Mouse (Mus musculus) myocyte (in vitro differentiated cells): ENCODE measurements around the gene 4930579F01Rik. TPM values are rescaled to one million over a fixed set of nuclear protein-coding genes. Genes with fewer than 3 reads are reported as not detected.
"Not testable (repeated sequence)": the region's sequence is repeated elsewhere in the genome, so short reads cannot be mapped to it uniquely, and the experiment has no call there.

Source experiments
- H3K27me3 ChIP-seq: one replicate; pipeline ENCODE4 v1.6.1; 2011; ENCODE audit not compliant: control insufficient read depth, insufficient read depth, insufficient read length
- H3K36me3 ChIP-seq: one replicate; pipeline ENCODE4 v1.6.1; 2011; ENCODE audit not compliant: control insufficient read depth, insufficient read depth
- H3K4me2 ChIP-seq: one replicate; pipeline ENCODE4 v1.6.1; 2011; ENCODE audit warnings: low read depth, control low read depth
- H3K4me3 ChIP-seq: one replicate; pipeline ENCODE4 v1.5.1; 2011; ENCODE audit warnings: mild to moderate bottlenecking, control low read depth, moderate library complexity
- H3K79me2 ChIP-seq: one replicate; pipeline ENCODE4 v1.6.1; 2011; ENCODE audit not compliant: control insufficient read depth, insufficient read depth
- H3ac ChIP-seq: one replicate; pipeline ENCODE4 v1.6.1; 2011; ENCODE audit not compliant: control insufficient read depth, insufficient read length
- CEBPB ChIP-seq: IDR thresholded peaks from 2 replicates; pipeline ENCODE4 v1.6.1; 2011; ENCODE audit warnings: mild to moderate bottlenecking, moderate library complexity; ENCODE audit not compliant: poor library complexity, insufficient read depth, severe bottlenecking
- E2F4 ChIP-seq: IDR thresholded peaks from one replicate; pipeline ENCODE4 v1.6.1; 2011; ENCODE audit warnings: mild to moderate bottlenecking, control low read depth, moderate library complexity; ENCODE audit not compliant: insufficient read depth
- MAX ChIP-seq: IDR thresholded peaks from one replicate; pipeline ENCODE4 v1.6.1; 2011; ENCODE audit warnings: low read depth, mild to moderate bottlenecking, control low read depth
- MYOD1 ChIP-seq, 3 experiments: IDR thresholded peaks; one replicate each; pipeline ENCODE4 v1.6.1; 2011; ENCODE audit warnings: control low read depth in 2 of 3, low read depth in 2 of 3, mild to moderate bottlenecking in 2 of 3, moderate library complexity in 1 of 3; ENCODE audit not compliant: insufficient read length in 2 of 3, control insufficient read depth in 1 of 3
- MYOG ChIP-seq, 3 experiments: IDR thresholded peaks; one replicate each; pipeline ENCODE4 v1.6.1; 2011; ENCODE audit warnings: control low read depth in 2 of 3, low read depth in 2 of 3, mild to moderate bottlenecking in 2 of 3; ENCODE audit not compliant: insufficient read length in 2 of 3, control insufficient read depth in 1 of 3, insufficient read depth in 1 of 3
- POLR2A ChIP-seq: IDR thresholded peaks from one replicate; pipeline ENCODE4 v1.6.1; 2011; ENCODE audit warnings: low read depth, mild to moderate bottlenecking, control low read depth, moderate library complexity; ENCODE audit not compliant: insufficient read length
- POLR2AphosphoS2 ChIP-seq: IDR thresholded peaks from one replicate; pipeline ENCODE4 v1.6.1; 2011; ENCODE audit warnings: low read depth, control low read depth; ENCODE audit not compliant: insufficient read length
- REST ChIP-seq: IDR thresholded peaks from one replicate; pipeline ENCODE4 v1.6.1; 2011; ENCODE audit warnings: mild to moderate bottlenecking, control low read depth, moderate library complexity; ENCODE audit not compliant: insufficient read depth, insufficient read length
- SRF ChIP-seq: IDR thresholded peaks from one replicate; pipeline ENCODE4 v1.6.1; 2011; ENCODE audit warnings: low read depth; ENCODE audit not compliant: control insufficient read depth, insufficient read length
- TCF12 ChIP-seq: IDR thresholded peaks from one replicate; pipeline ENCODE4 v1.6.1; 2011; ENCODE audit warnings: mild to moderate bottlenecking, control low read depth; ENCODE audit not compliant: poor library complexity, insufficient read depth, severe bottlenecking
- TCF3 ChIP-seq: IDR thresholded peaks from one replicate; pipeline ENCODE4 v1.6.1; 2011; ENCODE audit warnings: low read depth, control low read depth; ENCODE audit not compliant: insufficient read length
- USF1 ChIP-seq: IDR thresholded peaks from one replicate; pipeline ENCODE4 v1.6.1; 2011; ENCODE audit warnings: low read depth, mild to moderate bottlenecking, control low read depth, moderate library complexity
- polyA plus RNA-seq: library from polyadenylated mRNA; unstranded; fragments of >200 nt; fragmentation: generic; extraction: Trizol; gene quantifications from one replicate; pipeline ENCODE4 v1.2.1, GENCODE M21; 2012; ENCODE audit warnings: missing spikeins

Gene 4930579F01Rik
- polyA plus RNA-seq, 1 experiment = not detected

DNA sequence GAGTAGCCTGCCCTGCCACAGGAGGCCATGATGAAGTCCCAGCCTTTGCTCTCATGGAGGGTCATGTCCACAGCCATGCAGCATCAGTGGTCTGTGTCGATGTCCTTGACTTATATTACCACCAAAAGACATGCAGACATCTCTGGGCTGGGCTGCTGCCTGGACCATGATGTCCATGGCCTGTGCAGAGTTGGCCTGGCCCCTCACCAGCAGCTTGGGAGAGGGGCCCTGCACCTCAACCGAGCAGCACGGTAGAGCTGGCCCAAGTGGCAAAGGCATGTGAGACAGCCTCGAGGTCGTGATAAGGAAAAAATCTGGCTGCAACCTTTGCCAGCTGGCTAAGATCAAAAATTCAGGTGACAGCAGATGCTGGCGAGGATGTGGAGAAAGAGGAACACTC, 54.0 kb downstream of the 4930579F01Rik start:
- TF ChIP-seq TCF12 (no peak), POLR2AphosphoS2 (no peak), MAX (no peak)
- no peaks in the 10 kb centered on the region for H3K27me3 ChIP-seq
- H3K4me3 ChIP-seq = no peak overlapping the region
- H3K79me2 ChIP-seq = no peaks in the 10 kb centered on the region
- no peak overlapping the region for H3K4me2 ChIP-seq
- no peak overlapping the region for H3ac ChIP-seq
- no peaks in the 10 kb centered on the region for H3K36me3 ChIP-seq

DNA sequence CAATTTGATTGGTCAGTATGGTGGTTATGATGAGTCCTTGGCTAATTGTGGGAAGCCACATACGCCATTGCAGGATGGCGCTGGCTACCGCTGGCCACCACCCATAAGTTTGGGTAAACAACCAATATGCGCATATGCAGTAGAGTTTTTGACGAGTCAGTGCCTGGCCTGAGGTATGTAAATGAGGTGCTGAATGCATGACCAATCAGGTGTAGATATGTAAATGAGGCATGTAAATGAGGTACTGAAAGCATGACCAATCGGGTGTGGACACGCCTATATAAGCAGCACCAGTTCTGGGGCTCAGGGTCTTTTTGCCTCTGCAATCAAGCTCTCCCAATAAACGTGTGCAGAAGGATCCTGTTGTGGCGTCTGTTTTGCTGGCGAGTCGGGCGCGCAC, 55.5 kb downstream of the 4930579F01Rik start:
- not testable (repeated sequence) for H3K79me2 ChIP-seq, H3K27me3 ChIP-seq, H3K4me3 ChIP-seq, H3K36me3 ChIP-seq, H3K4me2 ChIP-seq, H3ac ChIP-seq

DNA sequence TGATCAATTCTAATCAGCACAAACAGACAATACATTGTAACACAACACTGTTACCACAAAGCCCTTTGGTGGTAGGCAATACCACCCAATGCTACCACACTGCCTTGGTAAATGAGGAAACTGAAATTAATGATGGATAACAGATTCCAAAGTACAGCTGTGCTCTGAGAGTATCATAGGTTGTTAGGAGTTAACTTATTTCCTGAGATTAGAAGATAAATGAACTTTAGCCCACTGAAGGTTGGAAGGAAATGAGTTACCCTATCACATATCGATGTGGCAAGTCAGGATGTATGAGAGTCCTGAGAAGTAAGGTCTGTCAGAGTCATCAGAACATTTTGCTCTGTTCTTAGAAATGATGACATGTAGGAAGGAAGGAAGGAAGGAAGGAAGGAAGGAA, 59.1 kb downstream of the 4930579F01Rik start:
- Histone ChIP-seq H3K79me2 (no peaks in the 10 kb centered on the region), H3K4me2 (no peak overlapping the region), H3K4me3 (no peak overlapping the region), H3K36me3 (no peaks in the 10 kb centered on the region), H3K27me3 (no peaks in the 10 kb centered on the region), H3ac (no peak overlapping the region)
- TF ChIP-seq POLR2A = no peak
- no peak for TF ChIP-seq POLR2AphosphoS2
- no peak for TF ChIP-seq CEBPB
- TF ChIP-seq TCF3 = no peak
- TF ChIP-seq USF1 = no peak
- TF ChIP-seq MYOG (IDR thresholded peaks at IDR 0.05; ENCODE audit: control insufficient read depth in 1 of 3, insufficient read depth in 1 of 3, insufficient read length in 2 of 3, low read depth in 2 of 3) = no peak
- TF ChIP-seq E2F4 = no peak
- no peak for TF ChIP-seq REST
- no peak for TF ChIP-seq MYOD1 (IDR thresholded peaks at IDR 0.05; ENCODE audit: control insufficient read depth in 1 of 3, insufficient read length in 2 of 3, low read depth in 2 of 3)
- no peak for TF ChIP-seq TCF12
- no peak for TF ChIP-seq MAX

DNA sequence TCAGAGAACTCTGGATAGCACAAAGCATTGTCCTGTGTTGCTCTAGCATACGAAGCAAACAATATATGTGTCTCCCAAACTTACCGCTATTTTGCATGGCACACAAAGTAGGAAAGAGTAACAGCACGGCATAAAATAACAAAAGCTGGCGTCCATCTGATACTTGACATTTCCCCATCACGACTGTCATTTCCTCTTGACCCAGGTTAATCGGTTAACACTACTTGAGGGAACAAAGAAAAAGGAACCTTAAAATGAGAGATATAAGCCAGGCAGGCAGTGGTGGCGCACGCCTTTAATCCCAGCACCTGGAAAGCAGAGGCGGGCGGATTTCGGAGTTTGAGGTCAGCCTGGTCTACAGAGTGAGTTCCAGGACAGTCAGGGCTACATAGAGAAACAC, 59.7 kb downstream of the 4930579F01Rik start:
- Histone ChIP-seq H3K4me3 (no peak overlapping the region), H3ac (no peak overlapping the region), H3K36me3 (no peaks in the 10 kb centered on the region), H3K4me2 (no peak overlapping the region), H3K27me3 (no peaks in the 10 kb centered on the region), H3K79me2 (no peaks in the 10 kb centered on the region)
- TF ChIP-seq MAX (no peak), E2F4 (no peak), USF1 (no peak), TCF12 (no peak), POLR2A (no peak), MYOG (IDR thresholded peaks at IDR 0.05; ENCODE audit: control insufficient read depth in 1 of 3, insufficient read depth in 1 of 3, insufficient read length in 2 of 3, low read depth in 2 of 3) (no peak), SRF (no peak), TCF3 (no peak), POLR2AphosphoS2 (no peak), CEBPB (no peak), REST (no peak), MYOD1 (IDR thresholded peaks at IDR 0.05; ENCODE audit: control insufficient read depth in 1 of 3, insufficient read length in 2 of 3, low read depth in 2 of 3) (no peak)

DNA sequence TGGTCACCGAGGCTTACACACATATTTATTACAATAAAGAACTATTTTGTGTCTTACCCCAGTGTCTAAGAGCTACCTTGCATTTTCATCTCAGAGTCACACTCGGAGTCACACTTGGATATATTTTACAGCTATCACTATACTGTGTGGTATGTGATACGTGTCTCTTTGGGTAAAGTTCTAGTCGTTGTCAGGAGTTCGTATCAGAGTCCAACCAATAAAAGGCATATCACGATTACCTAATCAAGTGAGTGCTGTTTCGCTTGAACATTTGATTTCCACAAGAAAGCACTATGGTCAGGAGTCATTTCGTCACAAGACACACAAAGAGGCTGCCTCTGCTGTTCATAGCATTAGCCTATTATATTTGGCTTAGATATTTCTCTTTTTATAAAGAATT, 60.2 kb downstream of the 4930579F01Rik start:
- no peaks in the 10 kb centered on the region for H3K27me3 ChIP-seq
- H3K4me2 ChIP-seq = no peak overlapping the region

More for the DNA sequence above, 60.2 kb downstream of the 4930579F01Rik start:
- Histone ChIP-seq H3ac (no peak overlapping the region), H3K4me3 (no peak overlapping the region), H3K79me2 (no peaks in the 10 kb centered on the region), H3K36me3 (no peaks in the 10 kb centered on the region)
- TF ChIP-seq E2F4 (no peak), MYOG (IDR thresholded peaks at IDR 0.05; ENCODE audit: control insufficient read depth in 1 of 3, insufficient read depth in 1 of 3, insufficient read length in 2 of 3, low read depth in 2 of 3) (no peak), MAX (no peak), REST (no peak), MYOD1 (IDR thresholded peaks at IDR 0.05; ENCODE audit: control insufficient read depth in 1 of 3, insufficient read length in 2 of 3, low read depth in 2 of 3) (no peak), USF1 (no peak), TCF12 (no peak), TCF3 (no peak), SRF (no peak), POLR2A (no peak), CEBPB (no peak), POLR2AphosphoS2 (no peak)
